Comparison of ENCODE assay signal across 15 mouse cellular contexts in genomic region chr8:125624287-125624686, GRCm38 (mm10). TPM values are rescaled to one million over a fixed set of nuclear protein-coding genes. Genes with fewer than 3 reads are reported as not detected.
DNase-seq lines count a peak whose midpoint lies in the region; TF ChIP-seq lines count a peak whose summit lies in the region.
"Had no signal": no experiment of that assay in that cellular context is flagged by ENCODE, and none has a peak within 500 bp of the region (broad histone marks: within the 10 kb centered on the region; RNA-seq: fewer than 3 reads in every experiment).

No protein-coding gene starts in this region.

- H3K27me3 ChIP-seq in heart, embryonic 10.5 days (ENCODE audit: insufficient read depth, poor library complexity, severe bottlenecking): no peaks in the 10 kb centered on the region
- no peaks in the 10 kb centered on the region for H3K27me3 ChIP-seq in myocyte (ENCODE audit: control insufficient read depth, insufficient read depth, insufficient read length)
- no peaks in the 10 kb centered on the region for H3K27me3 ChIP-seq in midbrain, embryonic 10.5 days (ENCODE audit: low read depth, poor library complexity, severe bottlenecking)

- H3K79me2 ChIP-seq in myocyte (ENCODE audit: control insufficient read depth, insufficient read depth): no peaks in the 10 kb centered on the region

- H3K36me3 ChIP-seq in heart, embryonic 10.5 days: no peaks in the 10 kb centered on the region
- H3K36me3 ChIP-seq in myocyte (ENCODE audit: control insufficient read depth, insufficient read depth): no peaks in the 10 kb centered on the region
- no peaks in the 10 kb centered on the region for H3K36me3 ChIP-seq in midbrain, embryonic 10.5 days

- H3K4me1 ChIP-seq in heart, embryonic 10.5 days: peaks cover 49% of the 10 kb centered on the region
- peaks cover 9% of the 10 kb centered on the region for H3K4me1 ChIP-seq in midbrain, embryonic 10.5 days

- peaks cover 9% of the 10 kb centered on the region for H3K9me3 ChIP-seq in heart, embryonic 10.5 days
- H3K9me3 ChIP-seq in midbrain, embryonic 10.5 days (replicated peaks): peaks cover 5% of the 10 kb centered on the region

- peak overlapping the region; percentile 59 for H3K27ac ChIP-seq in heart, embryonic 10.5 days
- no peak overlapping the region for H3K27ac ChIP-seq in midbrain, embryonic 10.5 days (replicated peaks)
- H3K27ac ChIP-seq: gastrocnemius, adult 2 months; liver, embryonic 14.5 days had no signal

- no peak for DNase-seq in heart, embryonic 10.5 days (ENCODE audit: low spot score)
- DNase-seq in heart, adult 9 months (ENCODE audit: low spot score in 2 of 2): no peak
- peak; percentile 25 to 40 for DNase-seq in kidney, postnatal 4 days
- DNase-seq in kidney, adult 8-10 months: no peak
- peak; percentile 88 for DNase-seq in NIH3T3 (ENCODE audit: low read depth)
- DNase-seq in testis, postnatal 14 days (ENCODE audit: low spot score): no peak
- no peak for DNase-seq in midbrain, embryonic 10.5 days (ENCODE audit: low spot score)
- DNase-seq: adrenal gland, adult 8-10 months; gastrocnemius, adult 2 months; kidney, adult 11 months; layer of hippocampus, postnatal 36 days; thymus, postnatal 14 days had no signal

- peak overlapping the region; percentile 19 for H3K4me2 ChIP-seq in myocyte (ENCODE audit: low read depth)

- no peak overlapping the region for H3ac ChIP-seq in myocyte (ENCODE audit: control insufficient read depth, insufficient read length)

- WGBS in heart, embryonic 10.5 days: 39% methylated on average over 8 of the region's 8 CpGs
- 76% methylated on average over 8 of the region's 8 CpGs for WGBS in midbrain, embryonic 10.5 days

- no peak overlapping the region for H3K4me3 ChIP-seq in heart, embryonic 10.5 days
- H3K4me3 ChIP-seq in myocyte: no peak overlapping the region
- H3K4me3 ChIP-seq in midbrain, embryonic 10.5 days: no peak overlapping the region
- H3K4me3 ChIP-seq: erythroblast, embryonic 14.5 days; gastrocnemius, adult 2 months had no signal

- TF ChIP-seq POLR2A in myocyte (IDR thresholded peaks at IDR 0.05; ENCODE audit: insufficient read length, low read depth): no peak

TF ChIP-seq in myocyte, 11 proteins besides CTCF, POLR2A, EP300 and RAD21:
- TF ChIP-seq REST (IDR thresholded peaks at IDR 0.05; ENCODE audit: insufficient read depth, insufficient read length) (no peak), CEBPB (IDR thresholded peaks at IDR 0.05; ENCODE audit: insufficient read depth, poor library complexity, severe bottlenecking) (no peak), USF1 (IDR thresholded peaks at IDR 0.05; ENCODE audit: low read depth) (no peak), POLR2AphosphoS2 (IDR thresholded peaks at IDR 0.05; ENCODE audit: insufficient read length, low read depth) (no peak), MYOG (IDR thresholded peaks at IDR 0.05; ENCODE audit: control insufficient read depth in 1 of 3, insufficient read depth in 1 of 3, insufficient read length in 2 of 3, low read depth in 2 of 3) (peak; percentile 38 to 91 (median 76)), E2F4 (IDR thresholded peaks at IDR 0.05; ENCODE audit: insufficient read depth) (no peak), SRF (IDR thresholded peaks at IDR 0.05; ENCODE audit: control insufficient read depth, insufficient read length, low read depth) (no peak), TCF12 (IDR thresholded peaks at IDR 0.05; ENCODE audit: insufficient read depth, poor library complexity, severe bottlenecking) (peak; percentile 88), TCF3 (IDR thresholded peaks at IDR 0.05; ENCODE audit: insufficient read length, low read depth) (peak; percentile 92), MAX (IDR thresholded peaks at IDR 0.05; ENCODE audit: low read depth) (no peak), MYOD1 (IDR thresholded peaks at IDR 0.05; ENCODE audit: control insufficient read depth in 1 of 3, insufficient read length in 2 of 3, low read depth in 2 of 3) (peak in 2 of 3 experiments; percentile 93)

RNA-seq across cellular contexts. Expression of gene Map10, which starts 45.3 kb away (rescaled TPM):
- 6.3 and 7.5 TPM in 2 replicates for polyA plus RNA-seq in heart, embryonic 10.5 days (2016; fragmentation: Nextera tagmentation; extraction: Ambion mirVana)
- polyA plus RNA-seq in myocyte (2012; fragmentation: generic; extraction: Trizol): not detected
- polyA plus RNA-seq in midbrain, embryonic 10.5 days (2016; fragmentation: Nextera tagmentation; extraction: Ambion mirVana): 7.8 and 8.0 TPM in 2 replicates
- polyA plus RNA-seq: erythroblast, embryonic 14.5 days had no signal

RNA-seq across cellular contexts. Expression of gene Sipa1l2, which starts 54.7 kb away (rescaled TPM):
- polyA plus RNA-seq in heart, embryonic 10.5 days (2016; fragmentation: Nextera tagmentation; extraction: Ambion mirVana): 24.9 and 32.6 TPM in 2 replicates
- polyA plus RNA-seq in myocyte (2012; fragmentation: generic; extraction: Trizol): 16.2 TPM
- 14.8 and 21.9 TPM in 2 replicates for polyA plus RNA-seq in midbrain, embryonic 10.5 days (2016; fragmentation: Nextera tagmentation; extraction: Ambion mirVana)

Comparison
In these comparisons a context has a peak if more than half of its experiments do, and no peak if none do; other contexts are left out.
1. DNase-seq: peak in kidney, postnatal 4 days (2 of 2) and NIH3T3 (single experiment); none in heart, embryonic 10.5 days (single experiment), heart, adult 9 months (0 of 2), kidney, adult 8-10 months (0 of 2), testis, postnatal 14 days (single experiment) and midbrain, embryonic 10.5 days (single experiment).